Mouse (Mus musculus) neutrophil, adult 65 days (primary cell): Measurements from ENCODE around the gene Exo5. TPM values are rescaled to one million over a fixed set of nuclear protein-coding genes. Genes with fewer than 3 reads are reported as not detected.

Source experiments
- total RNA-seq: library from RNA; stranded (reverse); gene quantifications from 2 replicates; pipeline ENCODE4 v1.2.4, GENCODE M21; 2023

Exo5 gene
- total RNA-seq = 3.9 and 5.6 TPM in 2 replicates

GRCm38 (mm10) chr4:120924554-120925299 lies at the start of gene Exo5:
TSS of gene Exo5 (minus strand) at chr4:120925017.

GRCm38 (mm10) chr4:120951428-120951973 lies 26.7 kb upstream of the Exo5 start, which contains the start of gene Zfp69:
TSS of gene Zfp69 (minus strand) at chr4:120951699.

Other genes starting within 250 kb of the Exo5 start
- gene Kcnq4, start 176.4 kb downstream of the Exo5 start, total RNA-seq = not detected in 2 replicates
- 39.5 and 44.5 TPM in 2 replicates for gene Nfyc, start 93.4 kb downstream of the Exo5 start, total RNA-seq
- 0.13 TPM in 1 of 2 replicates, not detected in the other for gene Rims3, start 70.2 kb downstream of the Exo5 start, total RNA-seq
- gene Zfp69, start 26.7 kb upstream of the Exo5 start, total RNA-seq = 2.0 and 5.1 TPM in 2 replicates
- 206 and 219 TPM in 2 replicates for gene Smap2, start 92.2 kb upstream of the Exo5 start, total RNA-seq
- gene Col9a2, start 114.4 kb upstream of the Exo5 start, total RNA-seq = not detected in 2 replicates
- 115 and 127 TPM in 2 replicates for gene Zmpste24, start 173.2 kb upstream of the Exo5 start, total RNA-seq
- not detected in 2 replicates for gene Tmco2, start 184.2 kb upstream of the Exo5 start, total RNA-seq